In the genomic region with DNA sequence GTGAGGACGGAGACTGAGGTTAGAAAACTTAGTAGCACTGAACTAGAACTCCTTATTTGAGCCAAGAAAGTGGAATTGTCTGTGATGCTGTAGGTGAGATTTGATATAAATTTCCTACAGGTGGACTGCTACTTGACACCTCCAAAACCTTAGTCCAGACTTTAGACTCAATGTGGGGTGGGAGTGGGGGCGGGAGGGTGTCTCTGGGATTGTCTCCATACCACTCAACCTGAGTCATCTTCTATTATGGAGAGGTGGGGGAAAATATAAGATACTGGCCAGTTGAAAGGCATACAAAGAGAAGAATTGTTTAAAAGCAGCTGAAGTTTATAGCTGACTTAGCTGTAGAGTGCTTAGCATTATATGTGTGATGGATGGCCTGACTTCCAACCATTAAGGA, we compare ENCODE assay signal across 8 mouse cellular contexts. TPM values are rescaled to one million over a fixed set of nuclear protein-coding genes. Genes with fewer than 3 reads are reported as not detected.
DNase-seq lines count a peak whose midpoint lies in the region; ATAC-seq and TF ChIP-seq lines count a peak whose summit lies in the region.

No protein-coding gene starts in this region.

- peaks cover 55% of the 10 kb centered on the region for H3K4me1 ChIP-seq in kidney, embryonic 15.5 days
- H3K4me1 ChIP-seq in bone marrow, adult 2 months (ENCODE audit: control insufficient read depth, insufficient read depth, low read length), result peaks cover 11% of the 10 kb centered on the region
- peaks cover 50% of the 10 kb centered on the region for H3K4me1 ChIP-seq in hindbrain, embryonic 13.5 days (replicated peaks)
- peaks cover 49% of the 10 kb centered on the region for H3K4me1 ChIP-seq in midbrain, embryonic 13.5 days (replicated peaks)

- ATAC-seq in kidney, embryonic 15.5 days (replicated peaks; ENCODE audit: low FRiP score), result no peak
- ATAC-seq in hindbrain, embryonic 13.5 days (ENCODE audit: low FRiP score), result no peak
- no peak for ATAC-seq in midbrain, embryonic 13.5 days

- H3K36me3 ChIP-seq in kidney, embryonic 15.5 days, result peaks cover 44% of the 10 kb centered on the region
- H3K36me3 ChIP-seq in hindbrain, embryonic 13.5 days, result peaks cover 37% of the 10 kb centered on the region
- H3K36me3 ChIP-seq in midbrain, embryonic 13.5 days, result peaks cover 43% of the 10 kb centered on the region

- no peaks in the 10 kb centered on the region for H3K9me3 ChIP-seq in kidney, embryonic 15.5 days (replicated peaks)
- no peaks in the 10 kb centered on the region for H3K9me3 ChIP-seq in hindbrain, embryonic 13.5 days
- no peaks in the 10 kb centered on the region for H3K9me3 ChIP-seq in midbrain, embryonic 13.5 days

- peak overlapping the region; percentile 99 for H3K27ac ChIP-seq in kidney, embryonic 15.5 days
- peak overlapping the region; percentile 98; the same call in 1 of the 2 replicates for H3K27ac ChIP-seq in bone marrow, adult 2 months (ENCODE audit: control insufficient read depth, insufficient read depth, low read depth, low read length, poor library complexity)
- H3K27ac ChIP-seq in hindbrain, embryonic 13.5 days, result no peak overlapping the region
- H3K27ac ChIP-seq in midbrain, embryonic 13.5 days, result no peak overlapping the region

- intact Hi-C loops in left cerebral cortex, postnatal 36 days (cut with DNase I), result no loop called here

- H3K9ac ChIP-seq in kidney, embryonic 15.5 days, result peak overlapping the region; percentile 84
- peak overlapping the region; percentile 93 for H3K9ac ChIP-seq in hindbrain, embryonic 13.5 days
- H3K9ac ChIP-seq in midbrain, embryonic 13.5 days (replicated peaks), result peak overlapping the region; percentile 81

- H3K4me2 ChIP-seq in kidney, embryonic 15.5 days, result peak overlapping the region; percentile 70
- H3K4me2 ChIP-seq in hindbrain, embryonic 13.5 days, result peak overlapping the region; percentile 90
- peak overlapping the region; percentile 95 for H3K4me2 ChIP-seq in midbrain, embryonic 13.5 days (replicated peaks)

- 28% methylated on average over 2 of the region's 2 CpGs for WGBS in kidney, embryonic 15.5 days
- 34% methylated on average over 2 of the region's 2 CpGs for WGBS in bone marrow, adult 2 months
- 47% methylated on average over 2 of the region's 2 CpGs for WGBS in hindbrain, embryonic 13.5 days
- 49% methylated on average over 2 of the region's 2 CpGs for WGBS in midbrain, embryonic 13.5 days

- H3K27me3 ChIP-seq in kidney, embryonic 15.5 days, result no peaks in the 10 kb centered on the region
- peaks cover 24% of the 10 kb centered on the region for H3K27me3 ChIP-seq in hindbrain, embryonic 13.5 days
- H3K27me3 ChIP-seq in midbrain, embryonic 13.5 days, result peaks cover 28% of the 10 kb centered on the region

- no peak for TF ChIP-seq CTCF in bone marrow, adult 2 months (IDR thresholded peaks at IDR 0.05; ENCODE audit: control insufficient read depth, insufficient read depth, low read length)

- no peak for DNase-seq in kidney, adult 18-20 months
- DNase-seq in embryo, embryonic 9.5 days (ENCODE audit: extremely low spot score), result no peak
- no peak for DNase-seq in thymus, postnatal 4 days
- DNase-seq in left cerebral cortex, postnatal 36 days (ENCODE audit: low spot score in 2 of 2), result no peak

- peak overlapping the region; percentile 79 for H3K4me3 ChIP-seq in kidney, embryonic 15.5 days (replicated peaks)
- H3K4me3 ChIP-seq in bone marrow, adult 2 months (replicated peaks; ENCODE audit: control insufficient read depth, low read depth, low read length), result peak overlapping the region; percentile 94
- peak overlapping the region; percentile 72 for H3K4me3 ChIP-seq in hindbrain, embryonic 13.5 days
- peak overlapping the region; percentile 60 for H3K4me3 ChIP-seq in midbrain, embryonic 13.5 days (replicated peaks)

- no peak for TF ChIP-seq POLR2A in bone marrow, adult 2 months (IDR thresholded peaks at IDR 0.05; ENCODE audit: borderline replicate concordance, control insufficient read depth, low read depth, low read length)

RNA-seq across cellular contexts. Expression of a gene that starts 4.3 kb away (rescaled TPM):
- 61.7 and 63.4 TPM in 2 replicates for polyA plus RNA-seq in kidney, embryonic 15.5 days (2015; fragmentation: Nextera tagmentation; extraction: Ambion mirVana)
- polyA plus RNA-seq in bone marrow, adult 2 months (2011; ENCODE audit: insufficient read depth, insufficient read length, low replicate concordance, missing spikeins), result 31.3 and 32.3 TPM in 2 replicates
- 36.7 and 36.9 TPM in 2 replicates for polyA plus RNA-seq in hindbrain, embryonic 13.5 days (2015; fragmentation: Nextera tagmentation; extraction: Ambion mirVana)
- 38.6 and 39.5 TPM in 2 replicates for polyA plus RNA-seq in midbrain, embryonic 13.5 days (2015; fragmentation: Nextera tagmentation; extraction: Ambion mirVana)
- 10 to 100 TPM; 16.7 to 19.0 TPM for total RNA-seq in left cerebral cortex, postnatal 36 days (2021)

RNA-seq across cellular contexts. Expression of a gene that starts 7.4 kb away (rescaled TPM):
- polyA plus RNA-seq in kidney, embryonic 15.5 days (2015; fragmentation: Nextera tagmentation; extraction: Ambion mirVana), result 46.5 and 46.8 TPM in 2 replicates
- 15.0 and 22.1 TPM in 2 replicates for polyA plus RNA-seq in bone marrow, adult 2 months (2011; ENCODE audit: insufficient read depth, insufficient read length, low replicate concordance, missing spikeins)
- 105 and 108 TPM in 2 replicates for polyA plus RNA-seq in hindbrain, embryonic 13.5 days (2015; fragmentation: Nextera tagmentation; extraction: Ambion mirVana)
- polyA plus RNA-seq in midbrain, embryonic 13.5 days (2015; fragmentation: Nextera tagmentation; extraction: Ambion mirVana), result 93.2 and 109 TPM in 2 replicates
- total RNA-seq in left cerebral cortex, postnatal 36 days (2021), result 100 to 1,000 TPM in 1 of 2 experiments, 10 to 100 TPM in 1; 91.3 to 106 TPM

RNA-seq across cellular contexts. Expression of a gene that starts 8.6 kb away (rescaled TPM):
- 1.2 and 2.9 TPM in 2 replicates for polyA plus RNA-seq in kidney, embryonic 15.5 days (2015; fragmentation: Nextera tagmentation; extraction: Ambion mirVana)
- not detected in 2 replicates for polyA plus RNA-seq in bone marrow, adult 2 months (2011; ENCODE audit: insufficient read depth, insufficient read length, low replicate concordance, missing spikeins)
- polyA plus RNA-seq in hindbrain, embryonic 13.5 days (2015; fragmentation: Nextera tagmentation; extraction: Ambion mirVana), result 2.6 and 4.0 TPM in 2 replicates
- 1.1 and 1.5 TPM in 2 replicates for polyA plus RNA-seq in midbrain, embryonic 13.5 days (2015; fragmentation: Nextera tagmentation; extraction: Ambion mirVana)
- 1 to 10 TPM; 3.4 to 4.3 TPM for total RNA-seq in left cerebral cortex, postnatal 36 days (2021)

RNA-seq across cellular contexts. Expression of a gene that starts 12.0 kb away (rescaled TPM):
- polyA plus RNA-seq in kidney, embryonic 15.5 days (2015; fragmentation: Nextera tagmentation; extraction: Ambion mirVana), result 111 and 117 TPM in 2 replicates
- 6.8 and 7.2 TPM in 2 replicates for polyA plus RNA-seq in bone marrow, adult 2 months (2011; ENCODE audit: insufficient read depth, insufficient read length, low replicate concordance, missing spikeins)
- polyA plus RNA-seq in hindbrain, embryonic 13.5 days (2015; fragmentation: Nextera tagmentation; extraction: Ambion mirVana), result 80.4 and 87.1 TPM in 2 replicates
- polyA plus RNA-seq in midbrain, embryonic 13.5 days (2015; fragmentation: Nextera tagmentation; extraction: Ambion mirVana), result 98.9 and 106 TPM in 2 replicates
- total RNA-seq in left cerebral cortex, postnatal 36 days (2021), result 10 to 100 TPM; 11.1 to 12.7 TPM

RNA-seq across cellular contexts. Expression of a gene that starts 13.7 kb away (rescaled TPM):
- 44.4 and 46.8 TPM in 2 replicates for polyA plus RNA-seq in kidney, embryonic 15.5 days (2015; fragmentation: Nextera tagmentation; extraction: Ambion mirVana)
- polyA plus RNA-seq in bone marrow, adult 2 months (2011; ENCODE audit: insufficient read depth, insufficient read length, low replicate concordance, missing spikeins), result 9.3 and 24.6 TPM in 2 replicates
- 68.6 and 71.1 TPM in 2 replicates for polyA plus RNA-seq in hindbrain, embryonic 13.5 days (2015; fragmentation: Nextera tagmentation; extraction: Ambion mirVana)
- polyA plus RNA-seq in midbrain, embryonic 13.5 days (2015; fragmentation: Nextera tagmentation; extraction: Ambion mirVana), result 67.7 and 70.8 TPM in 2 replicates
- 10 to 100 TPM; 38.9 to 46.2 TPM for total RNA-seq in left cerebral cortex, postnatal 36 days (2021)

Comparison
In these comparisons a context has a peak if more than half of its experiments do, and no peak if none do; other contexts are left out.
1. H3K27ac ChIP-seq: peak in kidney, embryonic 15.5 days (single experiment) and bone marrow, adult 2 months (single experiment); none in hindbrain, embryonic 13.5 days (single experiment) and midbrain, embryonic 13.5 days (single experiment).
2. Peak in every context shown above with its lines, with median percentiles within 50 percentile points of each other: H3K4me2 ChIP-seq, H3K4me3 ChIP-seq and H3K9ac ChIP-seq.